Mouse (Mus musculus) embryonic facial prominence, embryonic 10.5 days (tissue): ENCODE data around the gene Ucp3. TPM values are rescaled to one million over a fixed set of nuclear protein-coding genes. Genes with fewer than 3 reads are reported as not detected.

Experiments used
- DNase-seq: peaks from one replicate; pipeline ENCODE4 v3.0.0-alpha.2; 2017; ENCODE audit warnings: low spot score
- H3K27ac ChIP-seq: fragments of 300-500 bp; sonication (generic); replicated peaks from 2 replicates; pipeline ENCODE4 v1.5.1; 2016; ENCODE audit warnings: mild to moderate bottlenecking
- H3K27me3 ChIP-seq: fragments of 300-500 bp; sonication (generic); replicated peaks from 2 replicates; pipeline ENCODE4 v1.6.1; 2016; ENCODE audit warnings: low read depth, mild to moderate bottlenecking; ENCODE audit not compliant: poor library complexity, severe bottlenecking
- H3K36me3 ChIP-seq: fragments of 300-500 bp; sonication (generic); replicated peaks from 2 replicates; pipeline ENCODE4 v1.6.1; 2016; ENCODE audit warnings: mild to moderate bottlenecking, moderate library complexity
- H3K4me1 ChIP-seq: fragments of 300-500 bp; sonication (generic); 2 replicates; pipeline ENCODE4 v1.6.1; 2016
- H3K4me3 ChIP-seq: fragments of 300-500 bp; sonication (generic); 2 replicates; pipeline ENCODE4 v1.5.1; 2016; ENCODE audit warnings: mild to moderate bottlenecking, moderate library complexity
- H3K9me3 ChIP-seq: fragments of 300-500 bp; sonication (generic); 2 replicates; pipeline ENCODE4 v1.6.1; 2016; ENCODE audit warnings: mild to moderate bottlenecking
- WGBS: fragments of 180-500 bp; shearing (Covaris S2); methylation state at CpG from one replicate; pipeline ENCODE4 v1.1.7; 2016; 5-methylcytosine and 5-hydroxymethylcytosine counted together
- polyA plus RNA-seq: library from polyadenylated mRNA; unstranded; fragments of >200 nt; fragmentation: Nextera tagmentation; extraction: Ambion mirVana; gene quantifications from 2 replicates; pipeline ENCODE4 v1.2.1, GENCODE M21; 2016

Ucp3 gene
- polyA plus RNA-seq, 1 experiment from 2014 or later: 0.11 TPM

DNA sequence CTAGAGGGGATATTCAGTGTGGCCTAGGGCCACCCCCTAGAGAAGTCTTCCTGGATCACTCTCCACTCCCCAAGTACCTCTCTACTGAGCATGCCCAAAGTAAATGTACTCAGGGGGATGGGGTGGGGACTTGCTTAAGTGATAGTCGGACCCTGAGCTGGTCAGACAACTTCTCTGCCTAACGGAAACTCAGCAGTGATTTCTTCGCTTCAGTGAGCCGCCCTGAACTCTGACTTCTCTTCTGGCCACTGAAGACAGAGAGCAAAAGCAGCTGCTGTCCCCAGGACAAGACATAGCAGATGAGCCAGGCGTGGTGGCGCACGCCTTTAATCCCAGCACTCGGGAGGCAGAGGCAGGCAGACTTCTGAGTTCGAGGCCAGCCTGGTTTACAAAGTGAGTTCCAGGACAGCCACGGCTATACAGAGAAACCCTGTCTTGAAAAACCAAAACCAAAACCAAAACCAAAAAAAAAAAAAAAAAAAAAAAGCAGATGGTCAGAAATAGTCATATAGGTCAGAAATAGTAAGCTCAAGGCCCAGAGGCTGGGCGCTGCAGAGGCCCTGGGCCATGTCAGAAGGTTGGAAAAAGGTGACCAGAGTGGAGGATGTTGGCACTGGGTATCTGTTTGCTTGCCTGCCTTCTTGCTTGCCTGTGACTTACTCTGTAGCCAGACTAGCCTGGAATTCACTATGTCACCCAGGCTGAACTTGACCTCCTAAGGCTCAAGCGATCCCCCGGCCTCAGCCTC lies 32.1 kb downstream of the Ucp3 start:
- no peak overlapping the region for H3K4me3 ChIP-seq
- H3K9me3 ChIP-seq: no peaks in the 10 kb centered on the region
- peaks cover 6% of the 10 kb centered on the region for H3K36me3 ChIP-seq
- no peaks in the 10 kb centered on the region; the same call in 1 of the 2 replicates for H3K27me3 ChIP-seq
- WGBS: 89% methylated on average over 13 of the region's 13 CpGs
- DNase-seq: no peak
- peaks cover 14% of the 10 kb centered on the region; the same call in 1 of the 2 replicates for H3K4me1 ChIP-seq
- H3K27ac ChIP-seq: no peak overlapping the region

DNA sequence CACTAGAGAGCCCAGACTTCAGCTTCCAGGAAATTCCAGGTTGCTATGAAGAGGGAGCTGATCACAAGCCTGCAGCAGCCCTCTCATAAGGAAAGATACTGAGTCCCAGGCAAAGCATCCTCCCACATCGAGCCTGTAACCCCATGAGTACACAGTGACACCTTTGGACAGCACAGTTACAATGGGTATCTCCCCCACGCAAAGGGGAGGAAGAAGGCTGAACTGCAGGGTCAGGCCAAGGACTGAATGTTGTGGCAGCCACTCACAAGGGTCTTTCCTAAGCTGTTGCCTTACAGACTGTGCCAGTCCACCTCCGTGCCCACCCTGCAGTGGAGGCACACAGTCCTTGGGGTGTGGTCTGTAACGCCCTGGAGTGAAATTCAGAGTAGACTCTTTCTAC lies 33.7 kb downstream of the Ucp3 start:
- H3K27me3 ChIP-seq: peaks cover 5% of the 10 kb centered on the region; the same call in 1 of the 2 replicates

GRCm38 (mm10) chr7:100508670-100509069 lies 35.9 kb downstream of the Ucp3 start:
- H3K4me3 ChIP-seq: no peak overlapping the region
- 80% methylated on average over 3 of the region's 3 CpGs for WGBS
- H3K36me3 ChIP-seq: no peaks in the 10 kb centered on the region
- H3K27me3 ChIP-seq: peaks cover 16% of the 10 kb centered on the region; the same call in 1 of the 2 replicates
- no peak for DNase-seq
- H3K9me3 ChIP-seq: no peaks in the 10 kb centered on the region
- no peak overlapping the region for H3K27ac ChIP-seq
- H3K4me1 ChIP-seq: no peaks in the 10 kb centered on the region

More for the DNA sequence above, 33.7 kb downstream of the Ucp3 start:
- Histone ChIP-seq H3K36me3 (no peaks in the 10 kb centered on the region), H3K27ac (no peak overlapping the region), H3K4me3 (no peak overlapping the region), H3K4me1 (0 out of 2 replicates have a peak, but pooled peaks cover under 1% of the 10 kb centered on the region), H3K9me3 (no peaks in the 10 kb centered on the region)
- 73% methylated on average over 4 of the region's 4 CpGs for WGBS
- DNase-seq: no peak

GRCm38 (mm10) chr7:100511602-100512001 lies 38.8 kb downstream of the Ucp3 start:
- Histone ChIP-seq H3K27ac (no peak overlapping the region), H3K9me3 (no peaks in the 10 kb centered on the region), H3K4me1 (peaks cover 3% of the 10 kb centered on the region; the same call in 1 of the 2 replicates), H3K4me3 (no peak overlapping the region), H3K36me3 (no peaks in the 10 kb centered on the region), H3K27me3 (peaks cover 19% of the 10 kb centered on the region; the same call in 1 of the 2 replicates)
- DNase-seq: no peak
- 84% methylated on average over 8 of the region's 8 CpGs for WGBS

DNA sequence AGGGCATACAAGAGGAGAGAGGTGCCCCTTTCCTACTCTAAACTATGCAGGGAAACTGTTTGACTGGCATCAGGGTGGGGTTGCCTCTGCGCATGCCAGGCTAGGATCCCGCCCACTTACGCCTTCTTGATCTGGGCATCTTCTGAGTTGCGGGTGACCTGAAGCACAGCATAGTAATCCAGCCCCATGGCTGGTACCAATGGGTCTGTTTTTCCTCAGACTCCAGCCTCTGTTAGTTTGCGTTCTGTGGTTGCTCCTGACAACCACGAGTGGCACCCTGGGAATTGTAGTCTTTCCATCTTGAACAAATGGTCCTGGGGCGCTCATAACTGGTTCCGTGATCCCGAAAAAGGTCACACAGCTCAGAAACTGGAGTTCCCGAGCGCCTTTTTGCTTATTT lies 41.8 kb downstream of the Ucp3 start, which contains the start of gene Dnajb13:
Dnajb13 (minus strand) TSS at position 388 of the 400 bp plus-strand sequence.
- 54% methylated on average over 11 of the region's 11 CpGs for WGBS
- Histone ChIP-seq H3K4me1 (peaks cover 3% of the 10 kb centered on the region; the same call in 1 of the 2 replicates), H3K4me3 (no peak within 1 kb of the TSS), H3K27me3 (peaks cover 19% of the 10 kb centered on the region; the same call in 1 of the 2 replicates), H3K27ac (no peak within 1 kb of the TSS), H3K36me3 (no peaks in the 10 kb centered on the region), H3K9me3 (no peaks in the 10 kb centered on the region)
- peak; percentile 14 for DNase-seq

- H3K9me3 ChIP-seq: no peaks in the 10 kb centered on the region
- no peaks in the 10 kb centered on the region for H3K27me3 ChIP-seq
- H3K36me3 ChIP-seq: no peaks in the 10 kb centered on the region
- H3K4me3 ChIP-seq: no peak overlapping the region
- no peak overlapping the region for H3K27ac ChIP-seq
- no peak for DNase-seq
- 65% methylated on average over 7 of the region's 7 CpGs for WGBS
- H3K4me1 ChIP-seq: no peaks in the 10 kb centered on the region
Measured at GRCm38 (mm10) chr7:100520204-100520603, 47.4 kb downstream of the Ucp3 start.

DNA sequence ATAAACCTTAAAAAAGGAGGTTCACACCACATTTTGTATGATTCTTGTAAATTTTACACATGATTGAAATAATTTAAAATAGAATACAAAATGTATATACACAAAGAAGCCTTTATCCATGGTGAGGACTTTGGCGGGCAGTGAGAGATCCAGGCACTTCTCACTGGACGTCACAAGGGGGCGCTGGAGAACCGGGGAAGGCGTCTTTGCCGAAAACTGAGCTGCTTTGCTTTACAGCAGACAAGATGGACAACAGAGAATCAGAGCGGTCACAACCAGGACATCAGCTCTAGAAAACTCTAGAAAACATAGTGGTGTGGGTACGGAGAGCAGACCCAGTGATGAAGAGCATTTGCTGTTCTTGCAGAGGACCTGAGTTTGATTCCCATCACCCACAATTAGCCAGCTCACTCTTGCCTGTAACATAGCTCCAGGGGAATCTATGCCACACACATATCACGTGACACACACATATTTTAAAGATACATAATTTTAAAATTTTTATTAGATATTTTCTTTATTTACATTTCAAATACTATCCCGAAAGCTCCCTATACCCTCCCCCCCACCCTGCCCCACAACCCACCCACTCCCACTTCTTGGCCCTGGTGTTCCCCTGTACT lies 48.0 kb downstream of the Ucp3 start:
- H3K4me1 ChIP-seq: no peaks in the 10 kb centered on the region
- no peak overlapping the region for H3K4me3 ChIP-seq
- no peak overlapping the region for H3K27ac ChIP-seq
- DNase-seq: peak; percentile 88
- H3K9me3 ChIP-seq: no peaks in the 10 kb centered on the region
- H3K27me3 ChIP-seq: no peaks in the 10 kb centered on the region
- H3K36me3 ChIP-seq: no peaks in the 10 kb centered on the region
- 21% methylated on average over 10 of the region's 10 CpGs for WGBS

DNA sequence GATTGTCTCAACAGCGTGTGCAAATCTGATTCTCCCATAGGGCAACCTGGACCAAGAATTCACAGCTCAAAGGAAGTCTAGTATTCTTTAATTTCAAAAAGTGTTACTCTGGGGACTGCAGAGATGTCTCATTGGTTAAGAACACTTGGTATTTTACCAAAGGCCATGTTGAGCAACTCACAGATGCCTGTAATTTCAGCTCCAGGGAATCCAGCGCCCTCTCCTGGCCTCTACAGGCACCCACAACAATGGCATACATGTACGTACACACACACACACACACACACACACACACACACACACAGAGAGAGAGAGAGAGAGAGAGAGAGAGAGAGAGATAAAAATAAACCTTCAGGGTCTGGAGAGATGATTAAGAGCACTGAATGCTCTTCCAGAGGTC lies 49.4 kb downstream of the Ucp3 start:
- WGBS: 75% methylated on average over 3 of the region's 3 CpGs
- Histone ChIP-seq H3K27me3 (no peaks in the 10 kb centered on the region), H3K4me3 (no peak overlapping the region), H3K27ac (no peak overlapping the region), H3K4me1 (no peaks in the 10 kb centered on the region), H3K36me3 (no peaks in the 10 kb centered on the region), H3K9me3 (no peaks in the 10 kb centered on the region)
- no peak for DNase-seq

DNA sequence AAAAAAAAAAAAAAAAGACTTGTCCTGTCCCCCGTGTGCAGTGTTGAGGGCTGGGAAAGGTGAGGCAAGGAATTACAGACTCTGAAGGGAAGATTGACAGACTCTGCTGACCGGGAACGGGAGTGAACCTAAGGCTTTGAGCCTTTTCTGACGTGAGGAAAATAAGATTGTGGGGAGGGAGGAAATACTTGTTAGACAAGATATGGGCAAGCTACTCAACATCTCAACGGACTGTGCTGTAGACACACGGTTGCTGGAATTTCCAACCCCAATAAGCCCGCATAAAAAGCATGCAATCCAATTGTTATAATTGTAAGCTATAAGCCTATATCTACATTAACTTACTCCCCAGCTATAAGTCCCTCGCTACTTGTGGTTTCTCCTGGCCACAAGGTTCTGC lies 51.9 kb downstream of the Ucp3 start:
- Histone ChIP-seq H3K27me3 (no peaks in the 10 kb centered on the region), H3K9me3 (no peaks in the 10 kb centered on the region), H3K27ac (no peak overlapping the region), H3K36me3 (no peaks in the 10 kb centered on the region), H3K4me1 (no peaks in the 10 kb centered on the region), H3K4me3 (no peak overlapping the region)
- no peak for DNase-seq
- WGBS: 74% methylated on average over 8 of the region's 8 CpGs

GRCm38 (mm10) chr7:100530766-100531165 lies 58.0 kb downstream of the Ucp3 start:
- Histone ChIP-seq H3K4me3 (no peak overlapping the region), H3K27ac (no peak overlapping the region), H3K9me3 (no peaks in the 10 kb centered on the region), H3K27me3 (no peaks in the 10 kb centered on the region), H3K4me1 (no peaks in the 10 kb centered on the region), H3K36me3 (no peaks in the 10 kb centered on the region)
- WGBS: 90% methylated on average over 5 of the region's 5 CpGs
- DNase-seq: no peak

DNA sequence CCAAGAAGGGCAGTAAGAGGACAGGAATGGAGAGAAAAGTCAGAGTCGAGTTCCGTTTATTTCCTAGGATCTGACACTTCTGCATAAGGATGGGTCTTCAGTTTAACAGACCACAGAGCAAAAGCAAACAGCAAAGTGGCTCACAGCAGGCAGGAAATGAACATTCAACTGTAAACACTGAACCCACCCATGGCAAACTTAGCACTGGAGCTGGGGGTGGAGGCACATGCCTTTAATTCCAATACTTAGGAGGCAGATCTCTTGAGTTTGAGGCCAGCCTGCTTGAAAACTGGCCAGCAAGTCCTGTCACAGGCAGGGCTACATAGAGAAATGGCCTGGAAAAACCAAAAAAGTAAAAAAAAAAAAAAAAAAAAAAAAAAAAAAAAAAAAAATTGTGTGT lies 60.7 kb downstream of the Ucp3 start:
- Histone ChIP-seq H3K9me3 (no peaks in the 10 kb centered on the region), H3K27ac (no peak overlapping the region), H3K4me3 (no peak overlapping the region), H3K27me3 (no peaks in the 10 kb centered on the region), H3K4me1 (peaks cover 14% of the 10 kb centered on the region), H3K36me3 (no peaks in the 10 kb centered on the region)
- no peak for DNase-seq
- WGBS: 76% methylated on average over 2 of the region's 2 CpGs

DNA sequence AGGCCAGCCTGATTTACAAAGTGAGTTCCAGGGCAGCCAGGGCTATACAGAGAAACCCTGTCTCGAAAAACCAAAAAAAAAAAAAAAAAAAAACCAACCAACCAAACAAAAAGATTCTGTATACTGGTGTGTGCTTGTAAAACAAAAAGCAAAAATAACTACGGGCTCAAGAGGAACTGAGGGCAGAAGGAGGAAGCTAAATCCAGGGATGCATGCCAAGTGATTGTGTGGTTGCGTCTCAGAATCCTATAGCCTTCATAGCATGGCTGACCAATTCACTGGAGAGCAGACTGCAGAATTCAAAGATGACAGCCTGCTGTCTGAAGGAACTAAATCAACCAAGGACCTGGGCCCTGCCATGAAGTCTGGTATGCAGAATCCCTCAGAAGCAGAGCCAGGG lies 61.4 kb downstream of the Ucp3 start:
- Histone ChIP-seq H3K27ac (no peak overlapping the region), H3K4me1 (peaks cover 14% of the 10 kb centered on the region)

DNA sequence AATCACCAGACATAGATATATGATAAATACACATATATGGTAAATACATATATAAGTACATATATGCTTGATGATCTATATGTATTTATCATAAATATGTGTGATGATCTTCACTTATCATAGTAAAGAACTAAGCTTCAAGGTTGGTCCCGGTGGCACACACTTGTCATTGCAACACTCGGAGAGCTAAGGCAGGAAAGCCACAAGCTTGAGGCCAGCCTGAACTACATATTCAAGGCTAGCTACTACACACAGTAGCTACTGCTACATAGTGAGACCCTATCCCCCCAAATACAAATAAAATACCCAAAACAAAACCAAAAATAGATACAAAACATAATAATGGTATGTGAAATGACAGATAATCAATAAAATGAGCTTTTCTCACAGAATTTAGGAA lies 63.0 kb downstream of the Ucp3 start:
- DNase-seq: no peak
- 86% methylated on average over 2 of the region's 2 CpGs for WGBS
- H3K4me1 ChIP-seq: peaks cover 14% of the 10 kb centered on the region
- H3K27ac ChIP-seq: peak overlapping the region; percentile 88; the same call in 1 of the 2 replicates
- peaks cover 20% of the 10 kb centered on the region for H3K36me3 ChIP-seq
- H3K9me3 ChIP-seq: no peaks in the 10 kb centered on the region
- H3K4me3 ChIP-seq: peak overlapping the region; percentile 69
- H3K27me3 ChIP-seq: no peaks in the 10 kb centered on the region

More for the DNA sequence above, 61.4 kb downstream of the Ucp3 start:
- no peaks in the 10 kb centered on the region for H3K9me3 ChIP-seq
- 85% methylated on average over 3 of the region's 3 CpGs for WGBS
- H3K27me3 ChIP-seq: no peaks in the 10 kb centered on the region
- no peak overlapping the region for H3K4me3 ChIP-seq
- peaks cover 6% of the 10 kb centered on the region for H3K36me3 ChIP-seq
- DNase-seq: no peak
